Mouse (Mus musculus) left cerebral cortex, adult 8-10 months (tissue): Measurements from ENCODE around the gene Dgcr8. TPM values are rescaled to one million over a fixed set of nuclear protein-coding genes. Genes with fewer than 3 reads are reported as not detected.

Source experiments
- DNase-seq, 2 experiments: peaks; one replicate each; pipeline ENCODE4 v3.0.0; 2022; ENCODE audit warnings: low spot score in 2 of 2
- microRNA-seq, 2 experiments: library from miRNA; unstranded; fragments of <30 nt; microRNA quantifications; one replicate each; pipeline ENCODE4 v1.2.0; 2022
- total RNA-seq, 4 experiments: library from RNA; stranded (reverse); gene quantifications; 2 replicates each; pipeline ENCODE4 v1.2.4; 2022

Dgcr8 gene
- total RNA-seq, 4 experiments from 2014 or later: 35.5 to 42.7 (median 39.4) TPM

DNA sequence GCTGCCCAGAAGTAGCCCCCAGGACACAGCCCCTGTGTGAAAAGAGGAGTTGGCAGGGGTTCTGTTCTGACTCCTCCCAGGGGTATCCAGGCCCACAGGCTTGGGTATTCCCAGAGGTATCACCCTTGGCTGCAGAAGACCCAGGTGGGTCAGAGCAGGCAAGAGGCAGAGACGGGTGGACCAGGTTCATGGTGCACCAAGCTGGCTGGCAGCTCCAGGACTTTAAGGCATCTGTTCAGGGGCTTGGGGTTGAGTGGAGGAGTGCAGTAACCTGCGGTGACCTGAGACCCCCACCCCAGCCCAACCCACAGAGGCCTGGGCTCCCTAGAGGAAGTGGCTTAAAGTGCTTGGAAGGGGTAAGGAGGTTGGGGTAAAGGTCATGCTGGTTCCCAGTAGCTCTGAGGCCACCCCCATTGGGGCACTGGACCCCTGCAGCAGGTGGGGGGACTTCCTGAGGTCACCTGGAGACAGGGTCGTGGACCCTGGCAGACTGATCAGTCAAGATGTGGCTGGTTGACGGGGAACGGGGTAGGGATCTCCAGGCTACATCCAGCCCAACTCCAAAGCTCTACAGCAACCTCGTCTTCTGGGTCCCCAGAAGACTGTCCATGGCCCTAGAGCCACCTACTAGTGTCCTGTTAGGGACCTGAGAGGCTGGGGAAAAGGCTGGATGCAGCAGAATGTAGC, 68.0 kb downstream of the Dgcr8 start:
- DNase-seq: no peak

DNA sequence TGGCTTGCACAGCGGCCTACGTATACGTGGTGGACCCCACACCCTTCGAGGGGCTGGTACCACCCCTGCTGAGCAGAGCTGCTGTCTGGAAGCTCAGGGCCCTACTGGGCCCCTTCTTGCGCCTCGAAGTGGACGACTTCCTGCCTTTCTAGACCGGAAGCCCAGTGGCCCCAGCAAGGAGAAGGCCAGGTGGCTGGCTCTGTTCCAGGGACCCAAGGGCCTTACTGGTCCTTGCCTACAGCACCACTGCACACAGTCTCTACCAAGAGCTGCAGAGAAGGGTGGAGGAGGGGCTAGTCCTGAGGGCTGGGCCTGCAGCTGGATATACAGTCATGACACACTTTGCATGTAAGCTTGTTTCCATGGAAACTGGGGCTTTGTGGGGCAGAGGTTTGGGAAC, 69.0 kb downstream of the Dgcr8 start:
- no peak for DNase-seq

DNA sequence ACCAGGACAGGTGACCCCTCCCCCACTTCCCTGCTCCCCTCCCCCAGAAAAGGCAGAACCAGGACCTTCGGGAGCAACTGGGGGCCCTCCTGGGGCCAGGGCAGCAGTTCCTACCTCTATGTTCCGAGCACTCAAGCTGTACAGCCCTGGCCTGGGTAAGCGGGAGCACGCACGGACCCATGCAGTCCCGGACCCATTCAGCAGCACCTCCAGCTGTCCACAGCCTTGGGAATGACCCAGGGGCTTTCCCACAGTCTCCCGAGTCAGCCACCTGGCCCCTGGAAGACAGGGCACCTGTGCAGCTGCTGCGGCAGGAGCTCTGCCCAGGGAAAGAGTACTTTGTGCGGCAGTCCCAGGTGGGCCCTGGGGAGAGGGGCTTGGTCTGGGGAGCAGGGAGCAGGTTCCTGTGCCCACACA, 70.5 kb downstream of the Dgcr8 start:
- no peak for DNase-seq

DNA sequence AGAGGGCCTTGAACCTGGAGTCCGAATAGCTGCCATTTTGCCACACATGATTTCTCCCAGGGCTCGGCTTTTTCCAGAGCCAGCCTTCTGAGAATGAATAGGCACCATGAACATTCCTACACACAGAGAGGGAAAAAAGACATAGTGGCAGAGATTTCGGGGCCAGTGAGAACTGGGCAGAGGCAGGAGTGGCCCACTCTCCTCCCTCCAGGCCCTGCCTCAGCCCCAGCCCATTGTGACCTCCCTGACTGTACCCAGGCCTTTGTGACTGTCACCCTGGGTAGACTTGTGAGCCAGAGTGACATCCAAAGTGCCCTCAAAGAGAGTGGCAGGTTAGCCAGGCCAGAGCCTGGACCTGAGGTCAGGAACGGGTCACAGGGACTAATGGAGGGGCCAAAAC, 71.5 kb downstream of the Dgcr8 start, which contains the start of gene Ccdc188:
Gene Ccdc188, plus strand, starts transcription at position 301 of the 400 bp plus-strand sequence.
- no peak for DNase-seq

DNA sequence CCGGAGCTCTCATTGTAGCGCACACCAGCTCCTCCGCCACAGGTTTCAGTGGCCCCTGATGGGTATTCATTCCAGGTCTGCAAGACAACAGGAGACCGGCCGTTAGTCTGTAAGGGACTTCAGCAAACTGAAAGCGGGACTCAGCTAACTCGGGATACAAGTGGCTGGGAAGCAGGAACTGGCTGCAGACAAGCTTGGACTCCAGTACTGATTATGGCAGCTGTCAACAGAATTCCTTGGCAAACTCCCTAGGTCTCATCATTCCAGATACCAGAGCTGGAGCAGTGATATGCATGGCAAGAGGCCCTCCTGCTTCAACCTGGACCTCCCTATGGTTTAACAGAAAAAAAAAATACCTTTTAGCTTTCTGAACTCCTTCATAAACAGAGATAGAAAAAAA, 74.2 kb downstream of the Dgcr8 start:
- no peak for DNase-seq

DNA sequence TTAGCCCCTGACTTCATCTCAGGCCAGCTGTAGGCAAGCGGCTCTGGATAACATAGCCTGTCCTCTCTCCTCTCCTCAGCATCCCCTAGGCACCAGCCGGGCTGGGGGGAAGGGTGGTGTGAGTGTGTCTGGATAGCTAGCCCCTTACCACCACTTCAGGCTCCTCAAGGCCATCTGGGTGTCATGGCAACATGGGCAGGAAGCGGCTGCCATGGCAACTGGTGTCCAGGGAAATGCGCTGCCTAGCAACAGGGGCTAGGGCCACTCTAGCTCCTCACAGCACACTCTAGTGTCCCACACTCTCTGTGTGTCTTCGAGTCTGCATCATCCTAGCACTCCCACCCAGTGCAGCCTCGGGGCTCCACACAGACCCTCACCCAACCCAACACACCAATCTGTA, 75.4 kb downstream of the Dgcr8 start:
- DNase-seq: peak in 1 of 2 experiments; percentile 83

DNA sequence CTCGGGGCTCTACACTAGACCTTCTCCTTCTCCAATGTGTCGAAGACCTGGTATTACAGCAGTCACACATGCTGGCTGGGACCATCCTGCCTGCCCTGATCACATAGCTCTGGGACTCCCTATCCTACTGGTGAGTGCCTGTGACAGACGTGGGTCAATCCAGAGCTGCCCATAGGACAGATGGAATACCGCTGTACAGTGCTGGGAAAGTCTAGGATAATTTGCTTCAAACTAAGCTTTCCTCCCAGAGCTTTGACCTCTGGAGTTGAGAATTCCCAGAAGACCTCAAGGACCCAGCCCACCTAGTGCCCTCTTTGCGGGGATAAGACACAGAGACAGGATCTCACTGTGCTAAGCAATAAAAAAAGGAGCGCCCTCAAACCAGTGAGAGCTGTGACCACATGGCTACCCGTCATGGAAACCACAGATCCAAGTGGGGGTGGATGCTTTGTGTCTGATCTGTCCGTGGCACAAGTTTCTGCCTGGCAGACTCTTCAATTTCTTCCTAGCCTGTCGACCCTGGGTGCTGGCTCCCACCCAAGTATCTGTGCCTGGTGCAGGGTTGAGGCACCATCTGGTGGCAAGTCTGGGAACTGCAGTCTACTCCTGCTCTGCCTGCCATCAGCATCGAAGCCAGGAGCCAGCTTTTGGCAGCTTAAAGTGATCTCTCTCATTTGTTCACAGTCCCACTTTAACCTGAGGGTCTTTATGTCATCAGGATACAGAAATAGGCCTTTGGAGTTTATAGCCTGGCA, 77.5 kb downstream of the Dgcr8 start:
- DNase-seq: peak in 1 of 2 experiments; percentile 95

DNA sequence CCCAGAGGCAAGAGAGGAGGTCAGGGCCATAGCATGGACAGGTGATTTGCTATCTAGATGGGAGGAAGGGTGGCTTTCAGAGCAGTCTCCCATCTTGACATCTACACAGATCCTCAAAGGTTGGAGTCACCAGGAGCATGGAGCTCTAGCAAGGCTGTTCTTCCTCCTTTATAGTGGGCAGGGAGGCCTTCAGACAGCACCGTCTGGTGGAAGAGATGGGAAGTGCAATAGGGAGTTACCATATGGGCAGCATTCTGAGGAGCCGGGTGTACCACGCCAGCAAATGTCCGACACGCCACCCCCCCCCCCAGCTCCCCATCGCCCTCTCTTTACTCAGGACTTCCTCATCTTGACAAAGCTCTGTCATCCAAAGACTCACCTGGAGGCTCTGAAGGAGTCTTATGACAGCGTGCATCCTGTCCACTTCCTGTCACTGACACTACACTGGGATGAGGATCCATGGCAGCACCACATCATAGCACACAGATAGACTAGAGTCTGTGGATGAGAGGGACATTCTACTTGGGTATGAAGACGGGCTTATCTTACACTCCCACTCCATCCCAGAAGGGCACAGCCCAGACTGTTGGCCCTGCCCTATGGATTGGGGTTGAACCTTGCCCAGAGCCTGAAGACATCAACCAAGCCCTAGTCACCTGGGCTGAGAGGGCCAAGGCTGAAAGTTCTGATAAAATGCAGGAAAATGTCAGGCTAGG, 78.2 kb downstream of the Dgcr8 start:
- peak in 1 of 2 experiments; percentile 49 for DNase-seq

Small RNAs within 50 kb of the gene (microRNA-seq; reads per million reads assigned to microRNA genes)
- gene Gm24572: 0 reads per million in 2 experiments
- 162 to 260 reads per million in 2 experiments for gene Mir1306
- gene Mir185: 2,157 to 2,218 reads per million in 2 experiments

Other genes with a start within 250 kb of the Dgcr8 start
- gene Dgcr6, start 236.4 kb downstream of the Dgcr8 start, total RNA-seq: 10 to 100 TPM; 69.8 to 89.4 (median 80.6) TPM
- gene Prodh, start 199.0 kb downstream of the Dgcr8 start, total RNA-seq: 10 to 100 TPM; 27.2 to 45.1 (median 31.8) TPM
- 100 to 1,000 TPM; 100 to 120 (median 105) TPM for gene Rtn4r, start 161.6 kb downstream of the Dgcr8 start, total RNA-seq
- not detected for gene Ccdc188, start 71.4 kb downstream of the Dgcr8 start, total RNA-seq
- 100 to 1,000 TPM; 106 to 125 (median 117) TPM for gene Zdhhc8, start 54.1 kb downstream of the Dgcr8 start, total RNA-seq
- gene Trmt2a, start 40.6 kb downstream of the Dgcr8 start, total RNA-seq: 10 to 100 TPM; 45.5 to 57.0 (median 48.8) TPM
- 10 to 100 TPM; 83.1 to 99.0 (median 90.9) TPM for gene Ranbp1, start 40.5 kb downstream of the Dgcr8 start, total RNA-seq
- gene Gm49776, start 30.9 kb downstream of the Dgcr8 start, total RNA-seq: not detected
- gene Tango2, start 58.9 kb upstream of the Dgcr8 start, total RNA-seq: 100 to 1,000 TPM; 135 to 145 (median 142) TPM
- 10 to 100 TPM; 34.2 to 42.1 (median 38.2) TPM for gene Arvcf, start 58.9 kb upstream of the Dgcr8 start, total RNA-seq
- 10 to 100 TPM; 16.5 to 22.7 (median 19.1) TPM for gene Txnrd2, start 137.1 kb upstream of the Dgcr8 start, total RNA-seq
- gene Comt, start 137.6 kb upstream of the Dgcr8 start, total RNA-seq: 10 to 100 TPM; 92.9 to 97.2 (median 94.3) TPM
- 1 to 10 TPM; 4.9 to 5.7 (median 5.3) TPM for gene Gnb1l, start 209.5 kb upstream of the Dgcr8 start, total RNA-seq
- gene Rtl10, start 209.7 kb upstream of the Dgcr8 start, total RNA-seq: 1 to 10 TPM; 6.4 to 7.8 (median 7.6) TPM